Mouse (Mus musculus) effector memory CD4-positive, alpha-beta T cell, adult 7 months (primary cell): Measurements from ENCODE around the gene Mog. TPM values are rescaled to one million over a fixed set of nuclear protein-coding genes. Genes with fewer than 3 reads are reported as not detected.

Experiments used
- polyA plus RNA-seq: library from polyadenylated mRNA; unstranded; fragments of 100-300 nt; shearing (Covaris generic); gene quantifications from one replicate; pipeline ENCODE4 v1.2.1, GENCODE M21; 2017

Gene Mog
- not detected for polyA plus RNA-seq

GRCm38 (mm10) chr17:37022628-37023576, at the start of gene Mog:
TSS of gene Mog (minus strand) at chr17:37023398.

GRCm38 (mm10) chr17:37045611-37046311, 22.6 kb upstream of the Mog start, which contains the start of gene Gabbr1:
TSS of gene Gabbr1 (plus strand) at chr17:37045966.

GRCm38 (mm10) chr17:37000863-37001262, 22.3 kb downstream of the Mog start, which contains the start of gene Zfp57:
TSS of gene Zfp57 (plus strand) at chr17:37001163.

GRCm38 (mm10) chr17:36989437-36989836, 33.8 kb downstream of the Mog start, which contains the start of gene H2-M5:
TSS of gene H2-M5 (minus strand) at chr17:36989537.

GRCm38 (mm10) chr17:36981221-36981813, 41.9 kb downstream of the Mog start, which contains the start of gene 2410137M14Rik:
TSS of gene 2410137M14Rik (minus strand) at chr17:36981237.

Other genes starting within 250 kb of the Mog start
- gene H2-M10.6, start 211.2 kb downstream of the Mog start, polyA plus RNA-seq: not detected
- gene Trim26, start 186.3 kb downstream of the Mog start, polyA plus RNA-seq: 139 TPM
- not detected for gene Trim15, start 156.2 kb downstream of the Mog start, polyA plus RNA-seq
- gene Trim10, start 153.8 kb downstream of the Mog start, polyA plus RNA-seq: not detected
- gene Trim40, start 133.3 kb downstream of the Mog start, polyA plus RNA-seq: not detected
- not detected for gene Trim31, start 125.3 kb downstream of the Mog start, polyA plus RNA-seq
- gene Rnf39, start 80.5 kb downstream of the Mog start, polyA plus RNA-seq: 2.3 TPM
- 312 TPM for gene Ppp1r11, start 71.7 kb downstream of the Mog start, polyA plus RNA-seq
- gene Znrd1, start 64.8 kb downstream of the Mog start, polyA plus RNA-seq: 146 TPM
- 2.4 TPM for gene Znrd1as, start 64.8 kb downstream of the Mog start, polyA plus RNA-seq
- gene 2410137M14Rik, start 42.2 kb downstream of the Mog start, polyA plus RNA-seq: not detected
- 0.21 TPM for gene H2-M5, start 33.9 kb downstream of the Mog start, polyA plus RNA-seq
- not detected for gene Zfp57, start 22.2 kb downstream of the Mog start, polyA plus RNA-seq
- gene Gabbr1, start 22.6 kb upstream of the Mog start, polyA plus RNA-seq: 12.6 TPM
- 0.17 TPM for gene Olfr90, start 65.1 kb upstream of the Mog start, polyA plus RNA-seq
- gene Olfr91, start 74.9 kb upstream of the Mog start, polyA plus RNA-seq: not detected
- not detected for gene Olfr92, start 96.7 kb upstream of the Mog start, polyA plus RNA-seq
- not detected for gene Olfr93, start 138.1 kb upstream of the Mog start, polyA plus RNA-seq
- not detected for gene Ubd, start 170.5 kb upstream of the Mog start, polyA plus RNA-seq
- gene Olfr94, start 177.6 kb upstream of the Mog start, polyA plus RNA-seq: not detected
- gene Olfr95, start 189.7 kb upstream of the Mog start, polyA plus RNA-seq: 0.07 TPM
- gene Olfr96, start 196.7 kb upstream of the Mog start, polyA plus RNA-seq: not detected
- not detected for gene Olfr97, start 213.9 kb upstream of the Mog start, polyA plus RNA-seq
- not detected for gene Olfr98, start 240.4 kb upstream of the Mog start, polyA plus RNA-seq
- gene H2-M3, start 246.8 kb upstream of the Mog start, polyA plus RNA-seq: 97.7 TPM